Mouse (Mus musculus): ENCODE data around the gene Baat. TPM values are rescaled to one million over a fixed set of nuclear protein-coding genes. Genes with fewer than 3 reads are reported as not detected.
"Not testable (repeated sequence)": the region's sequence is repeated elsewhere in the genome, so short reads cannot be mapped to it uniquely, and the experiment has no call there.

Baat gene
- polyA plus RNA-seq, 1 experiment from 2014 or later, result 0.10 TPM

DNA sequence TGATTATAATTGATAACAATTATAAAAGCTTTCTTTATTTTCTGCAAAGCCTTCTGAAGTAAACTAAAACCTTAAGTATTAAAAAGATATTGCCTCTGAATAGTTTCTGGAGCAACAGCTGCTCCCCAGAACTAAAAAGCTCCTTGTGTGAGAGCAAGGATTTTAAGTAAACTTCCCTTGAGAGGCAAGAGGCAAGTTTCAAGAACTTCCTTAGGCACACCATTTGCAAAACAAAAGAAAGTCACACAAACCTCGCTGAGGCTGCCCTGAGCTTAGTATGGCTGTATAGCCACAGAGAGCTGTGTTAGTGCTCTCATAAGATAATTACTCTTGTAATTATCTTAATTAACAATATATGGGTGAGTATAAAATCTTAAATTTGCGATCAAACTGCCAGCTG lies 27.3 kb downstream of the Baat start:
- not testable (repeated sequence) for H3K36me3 ChIP-seq (ENCODE audit: control insufficient read depth, insufficient read depth, low read length); ATAC-seq (replicated peaks; ENCODE audit: insufficient number of reproducible peaks, low FRiP score, low TSS enrichment); H3K9ac ChIP-seq (ENCODE audit: low read depth, low read length); H3K4me2 ChIP-seq; H3K4me1 ChIP-seq (ENCODE audit: control insufficient read depth, insufficient read depth, low read length); H3K27me3 ChIP-seq (ENCODE audit: control insufficient read depth, insufficient read depth, low read length); H3K9me3 ChIP-seq (replicated peaks; ENCODE audit: control insufficient read depth, low read length); H3K27ac ChIP-seq (ENCODE audit: low read depth, low read length); H3K4me3 ChIP-seq (ENCODE audit: low read depth, low read length)
- 38% methylated on average over 2 of the region's 2 CpGs for WGBS (ENCODE audit: insufficient replicate concordance)

DNA sequence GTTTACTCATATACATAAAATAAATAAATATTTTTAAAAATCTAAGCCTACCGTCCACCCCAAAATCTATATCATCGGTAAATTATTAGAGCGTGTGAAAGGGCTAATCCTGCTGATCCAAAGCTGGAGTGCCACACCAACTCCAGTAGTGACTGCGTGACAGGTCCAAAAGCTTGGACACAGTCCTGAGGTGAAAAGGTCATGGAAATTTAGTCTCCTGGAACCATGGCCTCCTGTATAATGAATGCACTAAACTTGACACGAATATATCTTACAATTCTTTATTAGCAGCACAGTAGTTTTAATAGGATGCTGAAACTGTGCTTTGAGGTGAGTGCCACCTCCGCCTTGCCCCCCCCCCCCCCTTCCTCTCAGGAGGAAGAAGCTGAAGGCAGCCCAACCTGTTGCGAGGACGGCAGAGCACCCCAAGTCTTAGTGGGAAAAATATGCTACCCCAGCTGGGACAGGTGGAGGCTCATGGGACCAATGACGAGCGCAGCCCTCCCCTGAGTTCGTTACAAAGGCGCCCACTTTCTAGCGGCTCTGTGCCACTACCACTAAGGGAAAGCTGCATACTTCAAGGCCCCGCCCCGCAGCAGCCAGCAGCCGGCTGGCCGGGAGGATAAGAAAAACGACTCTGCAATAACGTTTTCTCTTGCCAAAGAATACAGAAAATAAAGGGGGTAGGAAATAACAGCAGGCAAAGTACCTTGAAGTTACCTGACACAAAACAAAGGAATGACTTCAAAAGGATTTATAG lies 28.1 kb downstream of the Baat start:
- Histone ChIP-seq H3K9me3 (replicated peaks; ENCODE audit: control insufficient read depth, low read length) (no peaks in the 10 kb centered on the region), H3K9ac (ENCODE audit: low read depth, low read length) (peak overlapping the region; percentile 60; the same call in 1 of the 2 replicates), H3K36me3 (ENCODE audit: control insufficient read depth, insufficient read depth, low read length) (no peaks in the 10 kb centered on the region), H3K27ac (ENCODE audit: low read depth, low read length) (no peak overlapping the region), H3K27me3 (ENCODE audit: control insufficient read depth, insufficient read depth, low read length) (no peaks in the 10 kb centered on the region), H3K4me3 (ENCODE audit: low read depth, low read length) (peak overlapping the region; percentile 38), H3K4me1 (ENCODE audit: control insufficient read depth, insufficient read depth, low read length) (no peaks in the 10 kb centered on the region), H3K4me2 (peak overlapping the region; percentile 73)
- ATAC-seq (replicated peaks; ENCODE audit: insufficient number of reproducible peaks, low FRiP score, low TSS enrichment), result peak; percentile 81
- WGBS (ENCODE audit: insufficient replicate concordance), result 19% methylated on average over 19 of the region's 19 CpGs

DNA sequence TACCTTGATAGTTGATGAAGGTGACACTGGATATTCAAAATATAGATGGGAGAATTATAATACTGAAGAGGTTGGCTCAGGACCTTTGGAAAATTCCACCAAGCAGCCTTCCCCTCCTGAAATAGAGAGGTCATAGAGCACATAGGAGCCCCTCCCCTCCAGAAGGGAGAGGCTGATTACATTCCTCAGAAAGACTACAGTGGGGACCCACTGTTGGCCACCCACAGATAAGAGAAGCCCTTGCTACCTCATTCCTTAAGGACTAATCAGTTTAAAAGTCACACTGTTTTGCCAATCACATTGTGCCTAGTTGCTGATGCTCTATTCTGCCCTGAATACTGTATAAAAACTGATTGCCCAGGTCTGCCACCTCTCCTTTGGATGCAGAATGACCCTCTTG lies 31.8 kb downstream of the Baat start:
- H3K4me3 ChIP-seq (ENCODE audit: low read depth, low read length), result no peak overlapping the region
- no peaks in the 10 kb centered on the region for H3K4me1 ChIP-seq (ENCODE audit: control insufficient read depth, insufficient read depth, low read length)
- no peaks in the 10 kb centered on the region for H3K9me3 ChIP-seq (replicated peaks; ENCODE audit: control insufficient read depth, low read length)
- no peaks in the 10 kb centered on the region for H3K27me3 ChIP-seq (ENCODE audit: control insufficient read depth, insufficient read depth, low read length)
- H3K4me2 ChIP-seq, result no peak overlapping the region
- no peaks in the 10 kb centered on the region for H3K36me3 ChIP-seq (ENCODE audit: control insufficient read depth, insufficient read depth, low read length)
- ATAC-seq (replicated peaks; ENCODE audit: insufficient number of reproducible peaks, low FRiP score, low TSS enrichment), result peak; percentile 18; the same call in 1 of the 2 replicates
- H3K27ac ChIP-seq (ENCODE audit: low read depth, low read length), result no peak overlapping the region
- no peak overlapping the region for H3K9ac ChIP-seq (ENCODE audit: low read depth, low read length)

DNA sequence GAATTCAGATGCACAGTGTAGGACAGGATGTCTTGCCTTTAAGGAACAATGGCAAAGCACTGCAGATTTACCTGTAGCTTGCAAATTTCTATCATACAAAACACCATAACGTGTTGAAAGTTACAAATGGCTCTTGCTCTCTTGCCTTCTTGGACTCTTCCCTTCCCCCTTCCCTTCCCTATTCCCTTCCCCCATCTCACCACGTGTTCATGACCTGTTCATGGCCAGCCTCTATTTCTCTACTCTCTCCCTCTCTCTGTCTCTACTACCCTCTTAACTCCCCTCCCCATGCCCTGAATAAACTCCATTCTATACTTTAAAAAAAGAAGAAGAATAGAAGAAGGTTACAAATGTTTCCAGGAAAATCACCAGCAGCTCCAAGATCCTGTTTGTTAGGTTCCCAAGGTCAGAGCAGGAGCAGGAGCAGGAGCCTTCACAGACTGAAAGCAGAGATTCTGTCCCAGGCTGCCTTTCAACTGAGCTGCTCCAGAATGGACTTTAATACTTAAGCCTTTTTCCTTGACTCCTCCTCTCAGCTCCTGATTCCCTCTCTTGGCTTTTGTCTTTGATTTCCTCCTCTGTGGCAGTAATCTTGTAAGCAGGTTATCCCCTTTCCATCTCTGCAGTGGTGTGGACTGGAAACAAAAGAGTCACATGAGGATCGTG lies 32.8 kb downstream of the Baat start, which contains the start of gene Acnat1:
Gene Acnat1, minus strand, starts transcription at position 478 of the 666 bp plus-strand sequence.
- H3K27ac ChIP-seq (ENCODE audit: low read depth, low read length), result no peak within 1 kb of the TSS
- no peak within 1 kb of the TSS for H3K4me3 ChIP-seq (ENCODE audit: low read depth, low read length)
- no peaks in the 10 kb centered on the region for H3K36me3 ChIP-seq (ENCODE audit: control insufficient read depth, insufficient read depth, low read length)
- H3K4me1 ChIP-seq (ENCODE audit: control insufficient read depth, insufficient read depth, low read length), result no peaks in the 10 kb centered on the region
- ATAC-seq (replicated peaks; ENCODE audit: insufficient number of reproducible peaks, low FRiP score, low TSS enrichment), result no peak
- no peaks in the 10 kb centered on the region for H3K9me3 ChIP-seq (replicated peaks; ENCODE audit: control insufficient read depth, low read length)
- WGBS (ENCODE audit: insufficient replicate concordance), result 32% methylated on average over 3 of the region's 3 CpGs
- H3K4me2 ChIP-seq, result no peak within 1 kb of the TSS
- H3K27me3 ChIP-seq (ENCODE audit: control insufficient read depth, insufficient read depth, low read length), result no peaks in the 10 kb centered on the region
- H3K9ac ChIP-seq (ENCODE audit: low read depth, low read length), result no peak within 1 kb of the TSS

DNA sequence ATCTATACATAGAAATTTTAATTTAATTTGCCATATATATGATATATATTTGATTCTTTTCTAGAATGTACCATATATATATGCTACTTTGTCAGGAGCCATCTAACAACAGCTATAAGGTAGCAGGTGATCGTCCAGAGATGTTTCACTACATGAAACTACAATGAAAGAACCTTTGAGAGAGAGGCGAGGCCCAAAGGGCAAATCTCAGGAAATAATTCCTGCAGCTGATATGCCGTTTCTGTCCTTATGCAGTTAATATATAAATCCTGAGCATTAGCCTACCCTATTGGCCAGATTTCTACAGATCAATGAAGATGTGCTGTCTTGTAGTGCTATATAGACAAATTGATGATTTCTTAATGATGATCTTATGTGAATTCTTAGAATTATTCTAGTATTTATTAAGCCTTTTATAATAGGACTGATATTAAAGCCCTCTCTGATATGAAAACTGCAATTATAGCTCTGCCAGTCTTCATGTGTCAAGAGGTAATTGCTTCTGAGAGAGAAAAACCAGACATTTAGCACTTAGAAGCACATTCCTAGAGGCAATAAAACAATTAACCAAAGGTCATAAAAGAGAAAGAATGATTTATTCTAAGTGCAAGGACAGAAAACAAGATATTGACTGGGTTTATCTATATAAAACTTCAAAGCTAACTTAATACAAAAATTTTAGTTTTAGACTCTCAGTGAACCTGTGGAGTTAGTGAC lies 36.8 kb downstream of the Baat start:
- H3K4me3 ChIP-seq (ENCODE audit: low read depth, low read length), result no peak overlapping the region
- no peak overlapping the region for H3K4me2 ChIP-seq
- H3K9me3 ChIP-seq (replicated peaks; ENCODE audit: control insufficient read depth, low read length), result no peaks in the 10 kb centered on the region
- no peak overlapping the region for H3K9ac ChIP-seq (ENCODE audit: low read depth, low read length)
- no peaks in the 10 kb centered on the region for H3K27me3 ChIP-seq (ENCODE audit: control insufficient read depth, insufficient read depth, low read length)
- H3K36me3 ChIP-seq (ENCODE audit: control insufficient read depth, insufficient read depth, low read length), result no peaks in the 10 kb centered on the region
- H3K27ac ChIP-seq (ENCODE audit: low read depth, low read length), result no peak overlapping the region
- WGBS (ENCODE audit: insufficient replicate concordance), result 79% methylated on average over 3 of the region's 3 CpGs
- no peaks in the 10 kb centered on the region for H3K4me1 ChIP-seq (ENCODE audit: control insufficient read depth, insufficient read depth, low read length)
- ATAC-seq (replicated peaks; ENCODE audit: insufficient number of reproducible peaks, low FRiP score, low TSS enrichment), result no peak

DNA sequence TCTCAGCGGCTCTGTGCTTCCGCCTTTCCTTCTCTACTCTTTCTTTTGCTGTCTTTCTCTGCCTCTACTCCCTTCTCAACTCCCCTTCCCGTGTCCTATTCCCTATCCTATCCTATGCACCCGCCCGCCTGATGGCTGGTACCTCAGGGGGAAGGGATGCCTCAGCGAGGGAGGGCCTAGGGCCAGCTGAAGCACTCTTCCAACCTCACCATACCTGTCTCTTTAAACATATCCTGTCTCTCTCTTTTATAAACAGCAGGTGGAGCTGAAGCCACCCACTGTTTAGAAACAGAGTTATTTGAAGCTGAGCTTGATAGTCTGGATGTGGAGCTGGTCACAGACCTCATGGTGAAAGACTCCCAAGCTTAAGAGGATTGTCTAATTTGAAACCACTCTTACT lies 39.0 kb downstream of the Baat start:
- Histone ChIP-seq H3K4me3 (ENCODE audit: low read depth, low read length) (no peak overlapping the region), H3K9me3 (replicated peaks; ENCODE audit: control insufficient read depth, low read length) (no peaks in the 10 kb centered on the region), H3K4me2 (no peak overlapping the region), H3K4me1 (ENCODE audit: control insufficient read depth, insufficient read depth, low read length) (no peaks in the 10 kb centered on the region), H3K36me3 (ENCODE audit: control insufficient read depth, insufficient read depth, low read length) (no peaks in the 10 kb centered on the region), H3K27ac (ENCODE audit: low read depth, low read length) (no peak overlapping the region), H3K9ac (ENCODE audit: low read depth, low read length) (no peak overlapping the region), H3K27me3 (ENCODE audit: control insufficient read depth, insufficient read depth, low read length) (no peaks in the 10 kb centered on the region)
- ATAC-seq (replicated peaks; ENCODE audit: insufficient number of reproducible peaks, low FRiP score, low TSS enrichment), result no peak
- WGBS (ENCODE audit: insufficient replicate concordance), result 88% methylated on average over 6 of the region's 6 CpGs

DNA sequence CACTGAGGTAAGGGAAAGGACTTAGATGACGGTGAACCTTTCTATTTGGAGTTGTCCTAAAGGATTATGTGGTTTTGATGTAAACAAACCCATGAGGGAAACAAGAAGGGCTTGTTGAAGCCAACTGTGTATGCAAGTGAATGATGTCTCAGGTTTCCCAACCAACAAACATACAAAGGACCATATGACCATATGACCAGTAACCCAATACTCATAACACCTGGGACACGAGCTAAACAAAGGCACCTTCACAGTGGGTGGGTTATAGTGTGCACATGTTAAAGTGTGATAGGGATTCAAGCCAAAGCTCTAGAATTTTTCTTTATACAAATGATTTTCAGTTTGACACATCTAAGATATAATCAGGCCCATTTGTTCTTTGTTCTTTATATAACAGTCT lies 50.2 kb downstream of the Baat start:
- Histone ChIP-seq H3K9me3 (replicated peaks; ENCODE audit: control insufficient read depth, low read length) (no peaks in the 10 kb centered on the region), H3K27me3 (ENCODE audit: control insufficient read depth, insufficient read depth, low read length) (no peaks in the 10 kb centered on the region), H3K36me3 (ENCODE audit: control insufficient read depth, insufficient read depth, low read length) (no peaks in the 10 kb centered on the region), H3K4me1 (ENCODE audit: control insufficient read depth, insufficient read depth, low read length) (no peaks in the 10 kb centered on the region), H3K4me2 (no peak overlapping the region), H3K9ac (ENCODE audit: low read depth, low read length) (no peak overlapping the region), H3K27ac (ENCODE audit: low read depth, low read length) (no peak overlapping the region), H3K4me3 (ENCODE audit: low read depth, low read length) (no peak overlapping the region)
- ATAC-seq (replicated peaks; ENCODE audit: insufficient number of reproducible peaks, low FRiP score, low TSS enrichment), result no peak
- WGBS (ENCODE audit: insufficient replicate concordance), result 82% methylated on average over 2 of the region's 2 CpGs

DNA sequence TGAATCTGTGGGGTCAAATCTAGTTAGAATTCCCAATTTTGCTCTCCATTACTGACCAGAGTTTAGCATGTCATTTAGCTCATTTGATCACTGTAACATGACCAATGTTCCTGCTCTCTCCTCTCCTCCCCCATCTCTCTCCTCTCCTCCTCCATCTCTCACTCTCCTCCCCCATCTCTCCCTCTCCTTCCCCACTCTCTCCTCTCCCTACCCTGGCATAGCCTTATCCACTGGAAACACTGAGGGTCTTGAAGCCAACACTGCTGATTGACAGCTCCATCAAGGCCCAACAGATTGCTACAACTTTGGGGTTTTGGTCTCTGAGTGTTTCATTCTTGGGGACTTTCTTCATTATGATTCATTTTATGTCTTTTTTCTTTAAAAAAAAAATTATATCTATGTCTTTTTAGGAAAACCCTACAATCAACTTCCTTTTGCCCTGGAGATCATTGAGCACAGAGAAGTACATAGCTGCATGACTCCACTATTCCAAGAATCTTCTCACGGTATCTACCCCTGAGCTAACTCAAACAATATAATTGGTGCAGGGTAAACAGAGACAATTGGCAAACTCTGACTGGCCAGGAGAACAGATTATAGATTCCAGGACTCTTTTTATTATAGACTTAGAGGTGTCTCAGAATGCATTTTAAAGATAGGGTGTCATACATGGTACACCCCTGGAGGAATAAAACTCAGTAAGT lies 54.4 kb downstream of the Baat start:
- ATAC-seq (replicated peaks; ENCODE audit: insufficient number of reproducible peaks, low FRiP score, low TSS enrichment), result no peak

More for the DNA sequence above, 54.4 kb downstream of the Baat start:
- Histone ChIP-seq H3K9me3 (replicated peaks; ENCODE audit: control insufficient read depth, low read length) (no peaks in the 10 kb centered on the region), H3K4me2 (no peak overlapping the region), H3K36me3 (ENCODE audit: control insufficient read depth, insufficient read depth, low read length) (no peaks in the 10 kb centered on the region), H3K27me3 (ENCODE audit: control insufficient read depth, insufficient read depth, low read length) (no peaks in the 10 kb centered on the region), H3K4me3 (ENCODE audit: low read depth, low read length) (no peak overlapping the region), H3K9ac (ENCODE audit: low read depth, low read length) (no peak overlapping the region), H3K4me1 (ENCODE audit: control insufficient read depth, insufficient read depth, low read length) (no peaks in the 10 kb centered on the region), H3K27ac (ENCODE audit: low read depth, low read length) (no peak overlapping the region)
- 84% methylated on average over 1 of the region's 1 CpGs for WGBS (ENCODE audit: insufficient replicate concordance)

Data from heart, embryonic 11.5 days (tissue).